Mouse (Mus musculus) midbrain, embryonic 13.5 days (tissue): ENCODE measurements at regions not wholly inside any gene's neighbourhood (a gene's known extent, or its start where the extent isn't known, plus 50 kb on each side); places are given as distances from the start of the nearest gene placed in this dataset.

Source experiments
- ATAC-seq: fragments of 200-750 bp; cut with Nextera tagmentation; 2 replicates; pipeline ENCODE4 v1.8.0; 2017; ENCODE audit warnings: mild to moderate bottlenecking, moderate TSS enrichment, moderate library complexity
- H3K27ac ChIP-seq: fragments of 300-500 bp; sonication (generic); 2 replicates; pipeline ENCODE4 v1.5.1; 2015; ENCODE audit warnings: inconsistent platforms, mild to moderate bottlenecking, moderate library complexity
- H3K27me3 ChIP-seq: fragments of 300-500 bp; sonication (generic); 2 replicates; pipeline ENCODE4 v1.6.1; 2015; ENCODE audit warnings: mild to moderate bottlenecking, inconsistent platforms
- H3K36me3 ChIP-seq: fragments of 300-500 bp; sonication (generic); 2 replicates; pipeline ENCODE4 v1.6.1; 2015; ENCODE audit warnings: mild to moderate bottlenecking, inconsistent platforms
- H3K4me1 ChIP-seq: fragments of 300-500 bp; sonication (generic); replicated peaks from 2 replicates; pipeline ENCODE4 v1.6.1; 2015; ENCODE audit warnings: inconsistent platforms
- H3K4me2 ChIP-seq: fragments of 300-500 bp; sonication (generic); replicated peaks from 2 replicates; pipeline ENCODE4 v1.6.1; 2015; ENCODE audit warnings: moderate library complexity, mild to moderate bottlenecking, inconsistent platforms
- H3K4me3 ChIP-seq: fragments of 300-500 bp; sonication (generic); replicated peaks from 2 replicates; pipeline ENCODE4 v1.5.1; 2015; ENCODE audit warnings: mild to moderate bottlenecking, inconsistent platforms
- H3K9ac ChIP-seq: fragments of 300-500 bp; sonication (generic); replicated peaks from 2 replicates; pipeline ENCODE4 v1.6.1; 2015; ENCODE audit warnings: mild to moderate bottlenecking, inconsistent platforms
- H3K9me3 ChIP-seq: fragments of 300-500 bp; sonication (generic); 2 replicates; pipeline ENCODE4 v1.6.1; 2016; ENCODE audit warnings: mild to moderate bottlenecking, inconsistent platforms
- WGBS: fragments of 180-500 bp; shearing (Covaris S2); methylation state at CpG from one replicate; pipeline ENCODE4 v1.1.7; 2015; 5-methylcytosine and 5-hydroxymethylcytosine counted together

DNA sequence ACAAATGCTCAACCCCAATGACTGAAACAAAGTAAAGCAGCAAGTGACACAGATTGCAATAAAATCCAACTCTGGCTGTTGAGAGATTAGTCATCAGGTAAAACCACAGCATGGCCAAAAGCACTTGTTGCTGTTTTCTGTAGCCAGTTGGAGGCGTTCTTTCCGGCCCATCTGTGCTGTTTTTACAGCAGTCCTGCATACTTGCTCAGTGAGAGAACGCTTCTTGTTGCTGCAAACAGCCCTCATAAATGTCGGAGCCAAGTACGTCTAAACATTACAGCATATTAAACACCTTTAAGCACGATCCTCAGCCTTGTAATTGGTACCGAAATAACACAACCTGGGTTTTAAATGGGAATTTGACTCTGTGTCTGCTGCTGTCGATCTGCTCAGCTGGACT, 65.6 kb upstream of the Hs3st3a1 start:
- Histone ChIP-seq H3K9ac (no peak overlapping the region), H3K9me3 (no peaks in the 10 kb centered on the region), H3K4me2 (no peak overlapping the region), H3K36me3 (no peaks in the 10 kb centered on the region), H3K27ac (no peak overlapping the region), H3K4me1 (no peaks in the 10 kb centered on the region), H3K4me3 (no peak overlapping the region), H3K27me3 (no peaks in the 10 kb centered on the region)
- WGBS, result 75% methylated on average over 8 of the region's 8 CpGs
- ATAC-seq, result no peak

DNA sequence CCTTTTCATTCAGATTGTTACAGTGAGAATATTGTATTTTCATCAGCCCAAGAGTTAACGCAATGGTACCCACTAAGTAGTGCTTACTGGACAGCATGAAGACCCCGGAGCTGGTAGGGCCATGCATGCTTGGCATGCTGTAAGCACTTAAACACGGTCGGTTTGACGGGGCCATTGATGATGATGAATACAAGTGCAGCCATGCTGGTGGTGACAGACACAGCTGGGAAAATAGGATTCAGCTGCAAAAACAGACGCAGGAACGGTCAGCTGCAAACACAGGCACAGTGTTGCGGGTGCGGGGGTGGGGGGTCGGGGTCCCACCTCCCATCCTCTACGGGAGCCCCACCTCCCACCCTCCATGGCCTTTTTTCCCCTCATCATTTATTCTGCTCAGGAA, 99.7 kb upstream of the Hs3st3a1 start:
- no peaks in the 10 kb centered on the region for H3K9me3 ChIP-seq
- ATAC-seq, result no peak
- H3K27me3 ChIP-seq, result no peaks in the 10 kb centered on the region
- H3K4me2 ChIP-seq, result no peak overlapping the region
- H3K4me1 ChIP-seq, result no peaks in the 10 kb centered on the region
- H3K36me3 ChIP-seq, result no peaks in the 10 kb centered on the region
- WGBS, result 79% methylated on average over 11 of the region's 11 CpGs
- no peak overlapping the region for H3K9ac ChIP-seq
- H3K4me3 ChIP-seq, result no peak overlapping the region
- no peak overlapping the region for H3K27ac ChIP-seq

DNA sequence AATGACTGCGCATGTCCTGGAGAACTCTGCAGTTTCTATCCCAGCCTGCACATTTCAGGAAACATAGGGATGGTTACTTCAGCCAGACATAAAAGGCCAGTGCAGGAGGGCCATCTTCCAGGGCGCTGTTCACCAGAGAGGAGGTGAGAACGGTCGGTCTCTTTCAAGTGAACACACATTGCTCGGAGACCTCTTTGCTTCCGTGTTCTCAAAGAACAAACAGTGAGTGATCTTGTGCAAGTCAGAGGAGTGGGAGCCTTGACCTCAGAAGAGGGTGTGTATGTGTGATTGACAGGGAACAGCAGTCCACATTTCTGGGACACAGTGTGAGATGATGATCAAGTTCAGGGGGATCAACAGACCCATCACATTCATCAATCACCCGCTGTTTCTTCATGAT, 102.7 kb upstream of the Hs3st3a1 start:
- Histone ChIP-seq H3K9me3 (no peaks in the 10 kb centered on the region), H3K4me3 (no peak overlapping the region), H3K4me2 (no peak overlapping the region), H3K9ac (no peak overlapping the region), H3K4me1 (no peaks in the 10 kb centered on the region), H3K27me3 (no peaks in the 10 kb centered on the region), H3K27ac (no peak overlapping the region), H3K36me3 (no peaks in the 10 kb centered on the region)
- no peak for ATAC-seq
- WGBS, result 87% methylated on average over 7 of the region's 7 CpGs

DNA sequence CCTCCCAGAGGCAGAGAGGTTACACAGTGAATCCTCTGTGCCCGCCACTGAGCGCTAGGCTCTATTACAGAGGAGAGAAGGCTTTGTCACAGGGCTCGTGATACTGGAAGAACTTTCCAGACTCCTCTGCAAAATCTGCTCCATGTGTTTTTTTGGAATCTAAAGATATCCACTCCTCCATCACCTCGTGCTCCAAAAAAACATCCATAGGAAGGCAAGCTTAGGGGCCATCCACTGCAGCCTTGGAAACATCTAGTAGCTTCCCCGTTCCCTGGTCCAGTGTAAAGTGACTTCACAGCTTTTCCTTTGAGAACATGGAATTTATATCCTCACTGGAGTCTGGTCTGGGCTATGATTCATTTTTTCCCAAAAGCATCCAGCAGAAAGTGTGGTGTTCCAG, 103.3 kb upstream of the Hs3st3a1 start:
- Histone ChIP-seq H3K27ac (no peak overlapping the region), H3K9me3 (no peaks in the 10 kb centered on the region), H3K36me3 (no peaks in the 10 kb centered on the region), H3K27me3 (no peaks in the 10 kb centered on the region), H3K4me3 (no peak overlapping the region), H3K4me1 (no peaks in the 10 kb centered on the region), H3K4me2 (no peak overlapping the region), H3K9ac (no peak overlapping the region)
- ATAC-seq, result no peak
- WGBS, result 77% methylated on average over 5 of the region's 5 CpGs

DNA sequence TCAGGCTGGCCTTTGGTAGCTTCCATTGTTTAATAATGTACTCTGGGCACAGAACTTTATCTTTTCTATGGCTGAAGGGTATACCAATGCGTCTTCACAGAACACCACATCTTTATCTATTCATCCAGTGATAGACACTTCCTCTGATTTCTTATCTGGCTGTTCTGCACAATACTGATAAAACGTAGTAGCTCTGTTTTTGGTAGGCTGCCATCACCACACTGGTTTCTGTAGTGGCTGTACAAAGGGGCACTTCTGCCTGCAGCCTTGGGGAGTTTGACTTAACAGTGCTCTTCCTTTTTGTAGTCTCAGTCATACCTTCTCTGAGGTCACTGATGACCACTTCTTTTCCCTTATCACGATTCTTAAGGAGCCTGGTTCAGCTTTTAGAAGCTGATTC, 106.0 kb upstream of the Hs3st3a1 start:
- H3K4me1 ChIP-seq, result no peaks in the 10 kb centered on the region
- H3K27ac ChIP-seq, result no peak overlapping the region
- H3K9ac ChIP-seq, result no peak overlapping the region
- H3K9me3 ChIP-seq, result no peaks in the 10 kb centered on the region
- WGBS, result 87% methylated on average over 3 of the region's 3 CpGs
- H3K4me2 ChIP-seq, result no peak overlapping the region
- H3K4me3 ChIP-seq, result no peak overlapping the region
- no peak for ATAC-seq
- no peaks in the 10 kb centered on the region for H3K27me3 ChIP-seq
- H3K36me3 ChIP-seq, result no peaks in the 10 kb centered on the region

DNA sequence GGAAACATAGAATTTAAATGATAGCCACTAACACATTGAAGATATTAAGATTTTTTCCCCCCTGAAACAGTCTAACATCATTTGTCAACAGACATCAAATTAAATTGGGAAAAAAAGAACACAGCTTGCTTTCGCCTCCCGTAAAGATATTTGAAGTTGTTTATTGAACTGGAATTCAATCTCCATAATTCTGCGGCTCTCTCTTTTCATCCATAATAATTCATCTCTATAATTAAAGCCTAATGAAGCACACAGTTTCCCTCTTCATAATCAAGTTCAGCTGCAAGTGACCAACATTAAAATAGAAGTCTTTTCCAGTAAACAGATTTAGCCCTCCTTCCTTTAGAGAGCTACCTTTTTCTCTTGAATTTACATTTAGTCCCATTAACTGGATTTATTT, 107.4 kb upstream of the Hs3st3a1 start:
- no peak overlapping the region for H3K4me3 ChIP-seq
- no peaks in the 10 kb centered on the region for H3K27me3 ChIP-seq
- no peaks in the 10 kb centered on the region for H3K9me3 ChIP-seq
- WGBS, result 68% methylated on average over 3 of the region's 3 CpGs
- no peak overlapping the region for H3K9ac ChIP-seq
- H3K4me2 ChIP-seq, result no peak overlapping the region
- ATAC-seq, result no peak
- H3K27ac ChIP-seq, result no peak overlapping the region
- no peaks in the 10 kb centered on the region for H3K4me1 ChIP-seq
- no peaks in the 10 kb centered on the region for H3K36me3 ChIP-seq

DNA sequence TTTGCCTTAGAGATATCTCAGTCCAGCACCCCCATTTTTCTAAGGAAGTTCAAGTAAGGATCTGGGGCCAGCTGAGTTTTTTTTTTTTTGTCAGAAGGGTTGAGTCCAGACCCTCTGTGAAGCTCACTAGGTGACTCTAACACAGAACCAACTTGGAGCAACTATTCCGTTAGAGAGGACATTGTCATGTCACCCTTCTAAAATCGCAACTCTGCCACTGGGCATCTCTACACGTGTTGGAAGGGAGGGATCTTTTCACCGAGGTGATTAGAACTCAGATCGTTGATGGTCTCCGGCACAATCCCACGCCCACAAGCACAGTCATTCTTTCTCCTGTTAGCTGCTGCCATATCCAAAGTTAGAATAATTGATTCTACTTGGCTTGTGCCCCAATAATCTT, 108.5 kb upstream of the Hs3st3a1 start:
- Histone ChIP-seq H3K4me2 (no peak overlapping the region), H3K36me3 (no peaks in the 10 kb centered on the region), H3K4me1 (no peaks in the 10 kb centered on the region), H3K4me3 (no peak overlapping the region), H3K27ac (no peak overlapping the region), H3K27me3 (no peaks in the 10 kb centered on the region), H3K9ac (no peak overlapping the region), H3K9me3 (no peaks in the 10 kb centered on the region)
- WGBS, result 91% methylated on average over 7 of the region's 7 CpGs
- no peak for ATAC-seq

DNA sequence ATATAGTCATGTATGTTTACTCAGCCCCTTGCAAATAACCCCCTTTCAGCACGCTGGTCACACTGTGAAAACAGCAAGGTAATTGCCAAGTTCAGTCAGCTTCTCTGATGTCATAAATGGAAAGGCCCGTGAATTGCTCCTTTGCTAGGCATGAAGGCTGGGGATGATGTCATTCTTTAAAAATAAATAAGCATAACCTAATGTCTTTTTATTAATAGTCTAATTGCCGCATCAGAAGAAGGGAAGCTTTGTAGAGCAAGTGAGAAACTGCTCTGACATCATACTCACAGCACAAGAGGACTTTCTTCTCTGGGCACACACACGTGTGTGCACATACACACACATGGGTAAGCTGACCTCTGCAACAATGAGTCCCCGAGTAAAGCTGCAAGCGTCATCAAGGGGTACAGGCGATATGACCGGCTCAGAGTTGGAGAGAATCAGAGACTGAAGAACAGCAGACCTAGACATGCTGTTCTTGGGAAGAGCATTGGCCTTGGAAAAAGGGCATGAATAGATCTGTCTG, 113.2 kb upstream of the Hs3st3a1 start:
- ATAC-seq, result no peak
- H3K4me1 ChIP-seq, result no peaks in the 10 kb centered on the region
- H3K27ac ChIP-seq, result no peak overlapping the region
- no peaks in the 10 kb centered on the region for H3K9me3 ChIP-seq
- 90% methylated on average over 8 of the region's 8 CpGs for WGBS
- H3K9ac ChIP-seq, result no peak overlapping the region
- no peak overlapping the region for H3K4me2 ChIP-seq
- no peaks in the 10 kb centered on the region for H3K36me3 ChIP-seq
- no peak overlapping the region for H3K4me3 ChIP-seq
- H3K27me3 ChIP-seq, result peaks cover 2% of the 10 kb centered on the region; the same call in 1 of the 2 replicates

DNA sequence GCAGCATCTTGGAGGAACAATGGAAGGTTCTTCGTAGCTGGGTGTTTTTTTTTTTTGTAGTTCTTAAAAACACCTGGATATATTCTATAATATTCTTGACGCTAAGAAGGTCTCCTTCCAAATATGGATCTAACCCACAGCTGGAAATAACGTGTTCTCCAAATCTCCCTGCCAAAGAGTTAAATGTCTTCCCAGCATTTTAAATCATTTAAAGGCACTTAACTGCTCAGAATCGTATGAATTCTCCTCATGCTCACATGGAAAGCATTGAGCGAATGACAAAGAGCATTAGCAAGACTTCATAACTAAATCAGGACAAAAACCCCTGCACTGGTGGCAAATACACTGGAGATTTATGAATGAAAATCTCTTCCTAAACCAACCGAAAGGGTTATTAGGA, 117.7 kb upstream of the Hs3st3a1 start:
- H3K36me3 ChIP-seq, result no peaks in the 10 kb centered on the region
- WGBS, result 89% methylated on average over 6 of the region's 6 CpGs
- H3K4me3 ChIP-seq, result no peak overlapping the region
- no peak overlapping the region for H3K4me2 ChIP-seq
- no peak overlapping the region for H3K27ac ChIP-seq
- no peaks in the 10 kb centered on the region for H3K9me3 ChIP-seq
- no peak overlapping the region for H3K9ac ChIP-seq
- H3K4me1 ChIP-seq, result no peaks in the 10 kb centered on the region
- ATAC-seq, result no peak
- H3K27me3 ChIP-seq, result peaks cover 2% of the 10 kb centered on the region; the same call in 1 of the 2 replicates

DNA sequence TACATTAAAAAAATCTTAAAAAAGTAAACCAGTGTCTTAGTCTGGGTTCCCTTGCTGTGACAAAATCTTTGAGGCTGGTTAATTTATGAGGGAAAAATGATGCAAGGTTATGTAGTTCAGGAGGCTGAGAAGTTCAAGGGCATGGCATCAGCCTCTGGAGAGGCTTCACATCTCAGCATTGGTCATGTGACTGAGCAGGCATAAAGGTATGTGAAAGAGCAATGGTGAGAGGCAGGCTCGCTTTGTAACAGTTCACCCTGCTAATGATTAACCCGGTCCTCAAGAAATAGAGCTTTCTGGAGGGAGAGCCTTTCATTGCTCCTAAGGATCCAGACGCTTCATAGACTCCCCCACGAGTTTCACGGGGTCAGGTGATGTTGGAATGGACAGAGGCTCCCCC, 120.1 kb upstream of the Hs3st3a1 start:
- Histone ChIP-seq H3K4me3 (no peak overlapping the region), H3K9ac (no peak overlapping the region), H3K27me3 (peaks cover 2% of the 10 kb centered on the region; the same call in 1 of the 2 replicates), H3K4me2 (no peak overlapping the region), H3K9me3 (no peaks in the 10 kb centered on the region), H3K27ac (no peak overlapping the region), H3K36me3 (no peaks in the 10 kb centered on the region), H3K4me1 (no peaks in the 10 kb centered on the region)
- no peak for ATAC-seq
- WGBS, result 80% methylated on average over 5 of the region's 5 CpGs

DNA sequence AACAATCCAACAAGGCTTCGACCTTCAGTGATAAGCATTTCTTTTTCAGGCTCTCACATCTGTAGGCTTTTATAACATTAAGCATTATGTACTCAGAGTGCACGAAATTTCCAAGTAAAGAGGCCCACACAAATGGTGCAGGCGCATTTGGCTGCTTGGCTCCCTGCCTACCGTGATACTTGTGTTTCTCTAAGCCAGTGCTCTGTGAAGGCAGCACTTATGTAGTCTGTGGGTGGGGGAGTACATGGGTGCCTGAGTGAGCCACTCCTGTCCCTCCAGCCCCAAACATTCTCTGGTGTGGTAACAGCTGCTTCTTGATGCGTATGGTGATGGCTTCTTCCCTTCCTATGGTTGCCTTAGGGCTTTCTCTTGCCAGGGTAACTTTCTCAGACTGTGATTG, 121.9 kb upstream of the Hs3st3a1 start:
- Histone ChIP-seq H3K27ac (no peak overlapping the region), H3K27me3 (no peaks in the 10 kb centered on the region), H3K36me3 (no peaks in the 10 kb centered on the region), H3K9me3 (no peaks in the 10 kb centered on the region), H3K4me1 (no peaks in the 10 kb centered on the region), H3K4me2 (no peak overlapping the region), H3K4me3 (no peak overlapping the region), H3K9ac (no peak overlapping the region)
- 79% methylated on average over 5 of the region's 5 CpGs for WGBS
- ATAC-seq, result no peak

DNA sequence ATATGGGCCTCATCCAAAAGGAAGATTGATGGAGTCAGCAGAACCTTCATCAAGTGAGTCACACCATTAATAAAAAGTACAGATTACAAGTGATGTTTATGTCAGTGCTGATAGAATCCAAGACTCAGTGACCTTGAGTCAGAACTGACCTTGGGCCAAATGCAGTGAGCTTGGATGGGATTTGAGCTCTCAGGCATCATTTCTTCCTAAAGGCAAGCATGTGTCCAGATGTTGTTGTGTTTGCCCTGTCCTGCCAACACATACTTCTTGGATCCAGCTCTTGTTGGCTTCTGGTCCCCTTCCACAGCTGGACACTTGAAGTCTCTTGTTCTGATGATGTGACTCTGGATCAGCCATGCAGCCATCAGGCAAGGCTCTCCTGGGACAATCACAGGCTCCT, 125.3 kb upstream of the Hs3st3a1 start:
- no peaks in the 10 kb centered on the region for H3K36me3 ChIP-seq
- H3K9ac ChIP-seq, result no peak overlapping the region
- no peak for ATAC-seq
- H3K27me3 ChIP-seq, result no peaks in the 10 kb centered on the region
- H3K27ac ChIP-seq, result no peak overlapping the region
- no peaks in the 10 kb centered on the region for H3K9me3 ChIP-seq
- no peak overlapping the region for H3K4me3 ChIP-seq
- no peaks in the 10 kb centered on the region for H3K4me1 ChIP-seq
- H3K4me2 ChIP-seq, result no peak overlapping the region

DNA sequence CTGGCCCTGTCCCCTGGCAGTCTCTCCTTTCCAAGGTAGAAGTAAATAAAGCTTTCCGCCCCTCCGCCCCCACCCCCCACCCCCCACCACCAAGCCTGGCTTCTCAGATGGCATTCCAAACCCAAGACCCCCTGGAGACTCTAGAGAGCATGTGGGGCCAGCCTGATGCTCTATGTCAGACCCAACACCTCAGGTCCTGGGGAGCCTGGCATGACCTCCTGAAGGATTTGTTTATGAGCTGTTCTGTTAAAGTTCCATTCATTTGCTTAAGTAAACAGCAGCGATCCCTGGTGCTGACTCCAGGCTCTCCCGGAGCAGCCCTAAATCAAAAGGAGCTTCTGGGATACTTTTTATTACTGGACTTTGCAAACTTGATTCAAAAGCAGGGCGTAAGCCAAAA, 137.3 kb upstream of the Hs3st3a1 start:
- Histone ChIP-seq H3K4me2 (no peak overlapping the region), H3K9ac (no peak overlapping the region), H3K36me3 (no peaks in the 10 kb centered on the region), H3K9me3 (no peaks in the 10 kb centered on the region), H3K27me3 (no peaks in the 10 kb centered on the region), H3K4me3 (no peak overlapping the region), H3K4me1 (peaks cover 5% of the 10 kb centered on the region; the same call in 1 of the 2 replicates), H3K27ac (no peak overlapping the region)
- WGBS, result 27% methylated on average over 5 of the region's 5 CpGs
- ATAC-seq, result no peak
